Mouse (Mus musculus): ENCODE measurements around the gene Cadps2. TPM values are rescaled to one million over a fixed set of nuclear protein-coding genes. Genes with fewer than 3 reads are reported as not detected.
A peak's percentile ranks its signal among the peaks of the same experiment; 100 is the strongest.

The Cadps2 gene
- polyA plus RNA-seq, 1 experiment = 5.0 TPM

DNA sequence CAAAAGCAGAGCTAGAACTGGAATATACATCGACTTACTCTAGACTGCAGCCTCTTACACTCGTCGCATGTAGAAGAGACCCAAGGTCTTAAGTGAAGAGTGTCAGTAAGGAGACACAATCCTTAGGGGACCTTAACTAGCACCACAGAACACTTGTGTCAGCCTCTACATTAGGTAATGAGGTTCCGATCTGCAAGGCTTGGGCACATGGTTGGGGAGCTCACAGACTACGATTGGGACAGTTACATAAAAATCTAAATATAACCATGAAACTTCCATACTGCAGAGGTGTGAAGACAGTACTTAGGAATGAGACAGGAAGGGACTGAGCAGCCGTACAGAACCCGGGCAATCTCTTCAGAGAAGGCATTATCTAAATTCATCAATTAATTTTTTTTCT lies 27.1 kb upstream of the Cadps2 start:
- H3K36me3 ChIP-seq (ENCODE audit: control insufficient read depth, insufficient read depth, low read length) = no peaks in the 10 kb centered on the region
- WGBS = 90% methylated on average over 7 of the region's 7 CpGs
- no peak overlapping the region for H3K4me3 ChIP-seq (ENCODE audit: insufficient read depth, low read depth, low read length)
- DNase-seq = no peak
- no peak overlapping the region for H3K27ac ChIP-seq (ENCODE audit: insufficient read depth, low read depth, low read length)
- H3K27me3 ChIP-seq (replicated peaks; ENCODE audit: control insufficient read depth, insufficient read depth, low read length) = no peaks in the 10 kb centered on the region
- no peak for TF ChIP-seq CTCF (conservative IDR thresholded peaks at IDR 0.05; ENCODE audit: insufficient read depth, insufficient read length, low read depth, low read length)
- no peak for TF ChIP-seq POLR2A (IDR thresholded peaks at IDR 0.05; ENCODE audit: low read depth, low read length)
- no peaks in the 10 kb centered on the region for H3K4me1 ChIP-seq (ENCODE audit: control insufficient read depth, insufficient read depth, low read length)

DNA sequence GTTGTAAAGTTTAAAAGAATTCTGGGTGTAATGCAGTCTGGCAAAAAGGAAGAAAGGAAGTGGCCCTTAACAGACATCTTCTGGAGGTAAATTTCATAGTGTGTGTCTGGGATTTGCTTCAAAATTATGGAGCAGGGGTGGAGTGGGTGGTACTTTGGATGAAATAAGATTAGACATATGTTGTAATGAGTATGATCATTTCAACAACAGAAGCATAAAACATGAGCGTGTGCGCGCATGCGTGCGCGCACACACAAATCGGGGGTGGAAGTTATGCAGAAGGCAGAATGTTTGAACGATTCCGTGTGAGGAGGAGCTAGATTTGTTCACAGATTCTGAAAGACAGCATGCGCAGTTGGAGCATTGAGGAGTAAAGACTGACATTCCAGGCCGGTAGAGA lies 14.2 kb upstream of the Cadps2 start:
- H3K36me3 ChIP-seq (ENCODE audit: control insufficient read depth, insufficient read depth, low read length) = no peaks in the 10 kb centered on the region
- no peaks in the 10 kb centered on the region for H3K27me3 ChIP-seq (replicated peaks; ENCODE audit: control insufficient read depth, insufficient read depth, low read length)
- H3K4me3 ChIP-seq (ENCODE audit: insufficient read depth, low read depth, low read length) = no peak overlapping the region
- H3K4me1 ChIP-seq (ENCODE audit: control insufficient read depth, insufficient read depth, low read length) = no peaks in the 10 kb centered on the region
- WGBS = 94% methylated on average over 11 of the region's 11 CpGs
- no peak overlapping the region for H3K27ac ChIP-seq (ENCODE audit: insufficient read depth, low read depth, low read length)
- TF ChIP-seq CTCF (conservative IDR thresholded peaks at IDR 0.05; ENCODE audit: insufficient read depth, insufficient read length, low read depth, low read length) (no peak), POLR2A (IDR thresholded peaks at IDR 0.05; ENCODE audit: low read depth, low read length) (no peak)
- DNase-seq = no peak

DNA sequence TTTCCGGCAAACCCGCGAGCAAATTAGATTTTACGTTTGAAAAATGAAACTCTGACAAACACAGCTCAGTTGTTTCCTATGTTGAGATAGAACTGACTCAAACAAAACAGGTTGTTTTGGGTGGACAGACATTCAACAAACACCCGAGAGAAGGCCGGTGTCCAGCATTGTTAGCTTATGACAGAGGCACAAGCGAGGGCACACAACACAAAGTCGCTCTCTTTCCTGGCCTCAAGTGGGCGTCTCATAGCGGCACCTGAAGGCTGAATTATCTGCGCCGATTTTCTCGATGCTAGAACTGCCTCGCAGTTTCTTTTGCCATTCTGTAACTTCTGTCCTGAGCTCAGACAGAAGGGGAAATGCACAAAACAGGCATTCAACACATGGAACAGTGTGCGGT lies 780 bp upstream of the Cadps2 start:
- Histone ChIP-seq H3K27ac (ENCODE audit: insufficient read depth, low read depth, low read length) (no peak overlapping the region), H3K4me1 (ENCODE audit: control insufficient read depth, insufficient read depth, low read length) (peaks cover 3% of the 10 kb centered on the region; the same call in 1 of the 2 replicates), H3K36me3 (ENCODE audit: control insufficient read depth, insufficient read depth, low read length) (no peaks in the 10 kb centered on the region), H3K27me3 (replicated peaks; ENCODE audit: control insufficient read depth, insufficient read depth, low read length) (no peaks in the 10 kb centered on the region), H3K4me3 (ENCODE audit: insufficient read depth, low read depth, low read length) (peak overlapping the region; percentile 86)
- WGBS = 1% methylated on average over 15 of the region's 15 CpGs
- DNase-seq = peak; percentile 36
- peak; percentile 28; the same call in 1 of the 2 replicates for TF ChIP-seq CTCF (conservative IDR thresholded peaks at IDR 0.05; ENCODE audit: insufficient read depth, insufficient read length, low read depth, low read length)
- TF ChIP-seq POLR2A (IDR thresholded peaks at IDR 0.05; ENCODE audit: low read depth, low read length) = no peak

DNA sequence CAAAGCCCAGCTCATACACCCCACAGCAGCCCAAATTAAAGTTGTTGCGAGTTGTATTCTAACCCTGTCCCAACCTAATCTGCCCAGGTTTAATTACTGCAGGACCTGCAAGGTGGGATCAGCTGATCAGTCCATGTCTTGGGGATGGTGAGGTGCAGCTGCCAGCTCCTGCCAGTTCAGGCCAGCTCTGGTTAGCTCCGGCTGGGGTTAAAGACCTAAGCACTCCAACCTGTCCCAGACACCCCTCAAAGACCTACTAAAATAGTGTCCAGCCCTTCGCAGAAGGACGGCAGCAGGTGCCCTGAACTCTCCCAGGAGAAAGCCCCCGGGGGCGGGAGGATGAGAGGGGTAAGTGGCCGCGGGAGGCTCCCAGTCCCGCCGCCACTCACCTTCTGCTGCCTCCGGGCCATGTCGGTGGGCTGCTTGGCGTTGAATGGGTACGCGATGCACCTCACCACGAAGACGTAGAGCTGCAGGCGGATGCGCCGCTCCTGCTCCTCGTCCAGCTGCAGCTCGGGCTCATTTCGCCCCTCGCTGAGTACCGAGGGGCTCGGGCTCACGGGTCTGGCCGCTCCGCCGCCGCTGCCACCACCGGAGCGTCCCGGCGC lies 716 bp downstream of the Cadps2 start:
- WGBS = 2% methylated on average over 35 of the region's 35 CpGs
- peak; percentile 57 for DNase-seq
- peak overlapping the region; percentile 53; the same call in 1 of the 2 replicates for H3K27ac ChIP-seq (ENCODE audit: insufficient read depth, low read depth, low read length)

DNA sequence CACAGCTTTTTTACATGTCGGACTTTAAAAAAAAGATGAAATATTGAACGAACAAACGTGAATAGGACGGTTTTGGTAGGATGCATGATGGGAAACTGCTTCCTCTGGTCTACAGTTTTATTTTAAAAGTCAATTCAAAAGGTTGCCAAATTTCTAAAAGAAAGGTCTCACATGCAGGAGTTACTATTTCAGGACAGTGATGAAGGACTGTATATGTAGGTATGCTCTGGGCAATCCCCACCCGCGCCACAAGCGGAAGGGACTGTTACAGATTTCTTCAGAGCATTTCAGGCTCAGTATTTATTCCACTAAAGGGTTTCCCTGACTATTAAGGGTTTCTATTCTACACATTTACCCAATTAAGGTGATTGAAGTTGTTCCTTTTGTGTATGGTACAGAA lies 1.6 kb downstream of the Cadps2 start:
- Histone ChIP-seq H3K4me1 (ENCODE audit: control insufficient read depth, insufficient read depth, low read length) (peaks cover 3% of the 10 kb centered on the region; the same call in 1 of the 2 replicates), H3K36me3 (ENCODE audit: control insufficient read depth, insufficient read depth, low read length) (no peaks in the 10 kb centered on the region), H3K4me3 (ENCODE audit: insufficient read depth, low read depth, low read length) (no peak overlapping the region), H3K27ac (ENCODE audit: insufficient read depth, low read depth, low read length) (no peak overlapping the region), H3K27me3 (replicated peaks; ENCODE audit: control insufficient read depth, insufficient read depth, low read length) (no peaks in the 10 kb centered on the region)
- no peak for TF ChIP-seq POLR2A (IDR thresholded peaks at IDR 0.05; ENCODE audit: low read depth, low read length)
- DNase-seq = no peak
- 95% methylated on average over 7 of the region's 7 CpGs for WGBS

More for the DNA sequence above, 716 bp downstream of the Cadps2 start:
- H3K36me3 ChIP-seq (ENCODE audit: control insufficient read depth, insufficient read depth, low read length) = no peaks in the 10 kb centered on the region
- TF ChIP-seq CTCF (conservative IDR thresholded peaks at IDR 0.05; ENCODE audit: insufficient read depth, insufficient read length, low read depth, low read length) = no peak
- no peak for TF ChIP-seq POLR2A (IDR thresholded peaks at IDR 0.05; ENCODE audit: low read depth, low read length)
- no peaks in the 10 kb centered on the region for H3K27me3 ChIP-seq (replicated peaks; ENCODE audit: control insufficient read depth, insufficient read depth, low read length)
- H3K4me1 ChIP-seq (ENCODE audit: control insufficient read depth, insufficient read depth, low read length) = peaks cover 3% of the 10 kb centered on the region; the same call in 1 of the 2 replicates
- H3K4me3 ChIP-seq (ENCODE audit: insufficient read depth, low read depth, low read length) = peak overlapping the region; percentile 86

DNA sequence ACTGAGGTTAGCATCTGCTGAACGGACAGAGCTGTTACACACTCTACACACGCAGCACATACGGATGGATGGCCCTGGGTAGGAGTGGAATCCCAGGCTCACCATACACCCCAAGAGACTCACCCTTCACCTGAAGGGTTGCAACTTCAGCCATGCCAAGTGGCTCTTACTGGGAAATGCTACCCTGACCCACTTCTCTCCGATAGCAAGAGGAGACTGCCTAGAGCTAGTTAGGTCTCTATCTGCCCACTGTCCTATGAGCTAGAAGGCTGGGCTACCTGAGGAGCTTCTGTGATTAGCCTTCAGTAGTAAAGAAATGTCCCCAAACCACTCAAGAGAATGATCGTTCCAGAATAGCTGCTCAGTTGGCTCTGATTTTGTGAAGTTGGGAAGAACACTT lies 2.1 kb downstream of the Cadps2 start:
- TF ChIP-seq CTCF (conservative IDR thresholded peaks at IDR 0.05; ENCODE audit: insufficient read depth, insufficient read length, low read depth, low read length) (no peak), POLR2A (IDR thresholded peaks at IDR 0.05; ENCODE audit: low read depth, low read length) (no peak)
- no peak for DNase-seq
- Histone ChIP-seq H3K4me1 (ENCODE audit: control insufficient read depth, insufficient read depth, low read length) (peaks cover 3% of the 10 kb centered on the region; the same call in 1 of the 2 replicates), H3K36me3 (ENCODE audit: control insufficient read depth, insufficient read depth, low read length) (no peaks in the 10 kb centered on the region), H3K27ac (ENCODE audit: insufficient read depth, low read depth, low read length) (no peak overlapping the region), H3K4me3 (ENCODE audit: insufficient read depth, low read depth, low read length) (0 out of 2 replicates have a peak overlapping the region, but pooled peaks have one; percentile 15), H3K27me3 (replicated peaks; ENCODE audit: control insufficient read depth, insufficient read depth, low read length) (no peaks in the 10 kb centered on the region)
- 88% methylated on average over 5 of the region's 5 CpGs for WGBS

DNA sequence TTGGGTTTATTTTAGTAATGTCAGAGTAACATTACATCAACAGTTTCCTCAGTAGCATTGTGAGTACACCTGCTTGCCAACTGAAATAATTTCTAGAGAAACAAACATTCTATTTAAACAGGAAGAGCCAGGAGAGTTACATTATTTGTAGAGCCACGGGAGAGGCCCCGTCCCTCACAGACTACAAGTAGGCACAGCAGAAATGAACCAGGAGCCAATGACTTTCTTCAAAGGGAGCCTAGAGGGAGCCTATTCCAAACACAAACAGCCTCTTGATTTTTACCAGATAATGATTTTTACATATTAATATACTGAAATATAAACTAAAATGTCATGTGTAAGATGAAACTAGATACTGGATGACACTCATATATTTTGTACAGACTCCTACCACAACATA lies 2.5 kb downstream of the Cadps2 start:
- Histone ChIP-seq H3K4me3 (ENCODE audit: insufficient read depth, low read depth, low read length) (no peak overlapping the region), H3K27me3 (replicated peaks; ENCODE audit: control insufficient read depth, insufficient read depth, low read length) (no peaks in the 10 kb centered on the region), H3K36me3 (ENCODE audit: control insufficient read depth, insufficient read depth, low read length) (no peaks in the 10 kb centered on the region), H3K27ac (ENCODE audit: insufficient read depth, low read depth, low read length) (no peak overlapping the region), H3K4me1 (ENCODE audit: control insufficient read depth, insufficient read depth, low read length) (peaks cover 3% of the 10 kb centered on the region; the same call in 1 of the 2 replicates)
- no peak for TF ChIP-seq CTCF (conservative IDR thresholded peaks at IDR 0.05; ENCODE audit: insufficient read depth, insufficient read length, low read depth, low read length)
- no peak for TF ChIP-seq POLR2A (IDR thresholded peaks at IDR 0.05; ENCODE audit: low read depth, low read length)
- WGBS = 59% methylated on average over 2 of the region's 2 CpGs
- DNase-seq = no peak

Data from kidney, adult 2 months (tissue).